Mouse (Mus musculus): Measurements from ENCODE around the gene Fdx1l.
"Not testable (repeated sequence)": the region's sequence is repeated elsewhere in the genome, so short reads cannot be mapped to it uniquely, and the experiment has no call there.

The Fdx1l gene

DNA sequence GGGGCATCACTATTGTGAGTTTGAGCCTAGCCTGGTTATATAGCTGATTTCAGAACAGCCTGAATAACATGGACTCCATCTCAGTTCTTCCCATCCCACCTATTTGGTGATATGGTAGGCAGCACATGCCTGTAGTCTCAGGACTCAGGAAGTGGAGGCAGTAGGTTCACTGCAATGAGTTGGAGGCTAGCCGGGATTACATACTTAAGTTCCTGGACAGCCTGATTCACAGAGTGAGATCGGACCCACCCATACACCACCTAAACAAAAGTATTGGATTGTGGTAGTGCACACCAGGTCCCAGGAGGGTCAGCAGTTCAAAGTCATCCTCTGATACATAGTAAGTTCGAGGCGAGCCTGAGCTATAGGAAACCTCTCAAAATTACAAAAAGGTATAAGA is 773 bp downstream of the Fdx1l start:
- DNase-seq, result no peak

DNA sequence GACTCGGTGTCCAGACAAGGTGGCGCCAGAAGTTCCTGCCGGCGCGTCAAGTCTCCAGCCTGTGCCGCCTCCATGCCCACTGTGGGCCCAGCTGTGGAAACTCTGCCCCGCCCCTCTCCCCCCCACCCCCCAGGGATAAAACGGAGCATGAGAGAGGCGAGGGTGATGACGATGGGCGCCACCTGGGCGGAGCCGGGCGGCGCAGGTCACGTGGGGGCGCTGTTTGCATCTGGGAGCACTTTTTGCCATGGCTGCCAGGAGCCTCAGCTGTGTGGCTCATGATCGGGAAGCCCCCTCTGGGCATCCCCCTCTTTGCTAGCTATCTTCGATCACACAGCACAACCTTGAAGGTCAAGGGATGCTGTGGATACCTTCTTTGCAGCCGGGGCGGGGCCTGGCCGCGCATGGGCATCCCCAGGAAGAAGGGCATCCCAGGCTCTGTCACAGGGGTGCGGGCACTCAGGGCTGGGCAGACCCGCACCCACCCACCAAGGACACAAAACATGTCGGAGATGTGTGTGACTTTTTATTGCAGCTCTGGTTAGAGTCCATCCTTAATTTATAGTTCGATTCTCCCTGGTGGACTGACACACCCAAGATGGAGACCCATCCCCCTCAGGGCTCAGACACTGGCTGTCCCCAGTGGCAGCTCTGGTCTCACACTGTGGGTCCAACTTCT is 6.3 kb downstream of the Fdx1l start, which contains the start of gene Zglp1:
Zglp1 (minus strand) TSS at position 88 of the 679 bp plus-strand sequence.
- no peak for DNase-seq

DNA sequence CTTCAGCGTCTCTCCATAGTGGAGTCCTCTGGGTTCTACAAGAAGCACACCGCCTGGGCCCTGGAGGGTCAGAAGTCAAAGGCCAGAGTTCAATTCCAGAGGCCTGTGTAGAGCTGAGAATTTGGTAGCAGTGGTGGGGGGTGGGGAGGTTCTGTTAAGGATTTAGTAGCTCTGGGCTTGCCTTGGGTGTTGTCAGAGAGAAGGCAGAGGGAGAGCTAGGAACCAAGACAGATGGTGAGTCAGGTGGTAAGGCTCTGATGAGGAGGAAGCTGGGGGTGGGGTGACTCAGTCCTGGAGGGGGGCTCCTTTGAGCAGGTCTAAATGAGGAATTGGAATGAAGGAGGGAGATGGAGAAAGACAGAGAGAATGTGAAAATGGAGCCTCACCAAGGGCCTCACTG is 10.5 kb downstream of the Fdx1l start:
- no peak for DNase-seq

DNA sequence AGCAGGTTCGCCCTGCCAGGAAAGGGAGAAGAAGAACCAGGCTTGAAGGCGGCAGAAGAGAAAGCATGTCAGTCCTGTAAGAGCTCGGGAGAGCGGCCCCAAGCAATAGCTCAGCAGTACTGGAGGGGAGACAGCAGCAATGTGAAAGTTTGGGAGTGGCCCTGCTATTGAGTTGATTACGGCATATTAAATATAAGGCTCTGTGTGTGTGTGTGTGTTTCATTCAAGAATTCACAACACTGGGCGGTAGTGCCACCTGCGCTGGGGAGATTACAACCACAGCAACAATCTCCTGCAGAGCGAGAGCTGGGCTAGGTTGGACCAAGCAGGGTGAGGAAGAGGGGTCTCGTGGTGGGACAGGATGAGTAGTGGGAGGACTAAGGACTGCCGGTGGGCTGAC is 21.8 kb downstream of the Fdx1l start:
- no peak for DNase-seq

DNA sequence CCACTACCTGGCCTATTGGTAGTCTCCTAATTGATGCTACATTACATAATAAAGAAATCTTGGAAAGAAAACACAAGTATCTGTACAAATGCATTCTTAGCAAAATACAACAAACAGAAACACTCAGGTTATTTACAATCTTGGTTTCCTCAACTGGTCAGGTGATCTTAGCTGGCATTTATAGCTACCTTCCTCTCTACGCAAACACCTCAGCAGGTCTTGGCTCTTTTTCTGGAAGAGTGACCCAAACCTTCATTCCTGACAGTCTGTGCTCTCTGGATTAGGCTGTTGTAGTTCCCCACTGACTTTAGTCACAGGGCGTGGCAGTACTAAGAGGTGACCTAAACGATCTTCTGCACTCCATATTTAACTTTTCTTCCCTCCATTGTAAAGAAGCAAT is 28.2 kb downstream of the Fdx1l start:
- no peak for DNase-seq

DNA sequence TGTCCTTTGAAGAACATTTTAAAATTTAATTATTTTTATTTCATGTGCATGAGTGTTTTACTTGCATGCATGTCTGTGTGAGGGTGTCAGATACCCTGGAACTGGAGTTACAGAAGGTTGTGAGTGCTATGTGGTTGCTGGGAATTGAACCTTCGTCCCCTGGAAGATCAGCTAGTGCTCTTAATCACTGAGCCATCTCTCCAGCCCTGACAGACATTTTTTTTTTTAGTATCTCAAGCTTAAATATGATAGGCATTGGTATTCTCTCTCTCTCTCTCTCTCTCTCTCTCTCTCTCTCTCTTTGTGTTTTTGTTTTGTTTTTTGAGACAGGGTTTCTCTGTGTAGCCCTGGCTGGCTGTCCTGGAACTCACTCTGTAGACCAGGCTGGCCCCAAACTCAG is 28.6 kb downstream of the Fdx1l start:
- DNase-seq, result not testable (repeated sequence)

DNA sequence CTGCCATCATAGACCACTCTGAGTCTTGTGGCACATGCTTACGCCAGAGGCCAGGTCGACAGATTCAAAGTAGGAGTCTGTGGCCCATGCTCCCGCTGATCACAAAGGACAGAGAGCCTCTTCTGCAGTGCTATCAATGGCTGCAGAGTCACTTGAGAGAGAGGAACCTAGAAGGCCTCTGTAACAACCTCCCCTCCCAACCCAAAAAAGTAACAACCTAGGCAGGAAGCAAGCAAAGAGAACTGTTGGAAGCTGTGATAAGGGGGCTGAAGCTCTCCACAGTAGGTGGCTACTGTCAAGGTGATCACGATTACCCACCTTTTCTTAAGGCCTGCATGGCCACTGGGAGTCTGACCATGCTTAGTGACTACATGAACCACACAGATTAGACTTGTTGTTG is 29.9 kb downstream of the Fdx1l start:
- no peak for DNase-seq

DNA sequence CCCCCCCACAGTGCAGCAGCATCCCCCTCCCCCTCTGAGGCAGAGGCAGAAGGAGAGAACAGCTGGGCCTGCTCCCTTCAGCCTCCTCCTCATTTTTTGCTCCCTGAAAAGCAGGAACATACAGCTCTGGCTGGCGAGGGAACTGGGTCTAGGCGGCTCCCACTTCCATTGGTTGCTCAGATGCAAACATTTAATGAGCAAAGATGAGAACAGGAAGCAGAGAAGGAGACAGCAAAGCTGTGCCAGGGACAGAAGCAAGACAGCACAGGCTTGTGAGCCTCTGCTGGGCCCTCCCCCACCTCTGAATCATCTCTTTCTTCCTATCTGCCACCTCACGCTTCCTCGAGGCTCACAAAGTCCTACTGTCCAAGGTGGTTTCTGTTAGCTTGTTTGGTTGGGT is 32.1 kb downstream of the Fdx1l start:
- no peak for DNase-seq

DNA sequence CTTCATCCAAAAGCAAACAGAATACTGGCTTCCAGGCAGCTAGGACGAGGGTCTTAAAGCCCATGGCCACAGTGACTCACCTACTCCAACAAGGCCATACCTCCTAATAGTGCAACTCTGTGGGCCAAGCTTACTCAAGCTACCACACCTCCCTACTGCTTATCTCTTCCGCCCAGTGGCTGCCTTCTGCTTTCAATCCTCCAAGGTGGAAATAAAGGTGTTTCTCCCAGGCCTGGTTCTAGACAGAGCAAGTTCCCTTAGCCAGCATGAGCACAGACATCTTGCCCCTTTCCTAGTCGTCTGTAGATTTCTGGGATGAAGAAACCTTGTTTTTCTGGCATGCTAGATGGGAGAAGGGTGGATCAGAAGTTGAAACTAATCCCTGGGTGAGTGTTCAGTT is 33.6 kb downstream of the Fdx1l start:
- no peak for DNase-seq

DNA sequence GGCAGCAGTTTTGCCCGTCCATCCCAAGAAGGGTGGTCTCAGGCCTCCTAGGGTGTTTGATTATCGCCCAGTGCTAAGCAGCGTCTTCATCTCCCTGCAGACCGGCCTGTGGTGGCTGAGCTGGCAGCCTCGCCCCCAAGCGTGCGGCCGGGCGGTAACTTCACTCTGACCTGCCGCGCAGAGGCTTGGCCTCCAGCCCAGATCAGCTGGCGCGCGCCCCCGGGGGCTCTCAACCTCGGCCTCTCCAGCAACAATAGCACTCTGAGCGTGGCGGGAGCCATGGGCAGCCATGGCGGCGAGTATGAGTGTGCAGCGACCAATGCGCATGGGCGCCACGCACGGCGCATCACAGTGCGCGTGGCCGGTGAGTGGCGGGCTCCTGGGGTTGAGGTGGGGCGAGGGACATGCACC is 35.9 kb downstream of the Fdx1l start:
- no peak for DNase-seq

DNA sequence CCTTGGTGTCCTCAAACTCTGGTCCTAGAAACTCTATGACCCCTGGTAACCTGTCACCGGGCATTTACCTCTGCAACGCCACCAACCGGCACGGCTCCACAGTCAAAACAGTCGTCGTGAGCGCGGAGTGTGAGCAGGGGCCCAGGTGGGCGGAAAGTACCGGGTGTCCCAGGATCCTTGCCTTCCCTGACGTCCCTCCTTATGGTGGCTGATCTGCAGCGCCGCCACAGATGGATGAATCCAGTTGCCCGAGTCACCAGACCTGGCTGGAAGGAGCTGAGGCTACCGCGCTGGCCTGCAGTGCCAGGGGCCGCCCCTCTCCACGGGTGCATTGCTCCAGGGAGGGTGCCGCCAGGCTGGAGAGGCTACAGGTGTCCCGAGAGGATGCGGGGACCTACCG is 36.7 kb downstream of the Fdx1l start:
- DNase-seq, result no peak

DNA sequence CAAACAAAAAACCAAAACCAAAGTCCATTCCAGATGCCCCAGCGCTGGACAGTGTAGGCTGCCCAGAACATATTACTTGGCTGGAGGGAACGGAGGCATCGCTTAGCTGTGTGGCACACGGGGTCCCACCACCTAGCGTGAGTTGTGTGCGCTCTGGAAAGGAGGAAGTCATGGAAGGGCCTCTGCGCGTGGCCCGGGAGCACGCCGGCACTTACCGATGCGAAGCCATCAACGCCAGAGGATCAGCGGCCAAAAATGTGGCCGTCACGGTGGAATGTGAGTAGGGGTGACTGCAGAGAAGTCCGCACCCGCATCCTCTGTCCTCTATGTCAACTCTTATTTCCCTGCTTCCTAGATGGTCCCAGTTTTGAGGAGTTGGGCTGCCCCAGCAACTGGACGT is 37.3 kb downstream of the Fdx1l start:
- DNase-seq, result no peak

DNA sequence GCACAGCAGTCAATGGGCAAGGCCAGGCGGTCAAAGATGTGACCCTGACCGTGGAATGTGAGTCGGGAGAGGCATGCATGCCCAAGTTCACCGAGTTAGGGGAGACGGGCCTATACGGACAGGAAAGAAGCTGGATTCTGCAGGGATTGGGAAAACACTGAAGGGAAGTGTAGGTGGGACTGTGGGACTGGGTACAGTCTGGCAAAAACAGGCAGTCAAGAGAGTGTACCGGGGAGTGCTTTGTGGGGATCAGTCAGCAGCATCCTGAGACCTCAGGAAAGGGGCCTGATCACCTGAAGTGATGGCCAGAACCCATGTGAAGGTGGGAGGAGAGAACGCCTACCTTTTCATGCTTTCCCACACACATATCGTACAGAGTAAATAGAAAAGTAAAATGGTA is 37.8 kb downstream of the Fdx1l start:
- no peak for DNase-seq

DNA sequence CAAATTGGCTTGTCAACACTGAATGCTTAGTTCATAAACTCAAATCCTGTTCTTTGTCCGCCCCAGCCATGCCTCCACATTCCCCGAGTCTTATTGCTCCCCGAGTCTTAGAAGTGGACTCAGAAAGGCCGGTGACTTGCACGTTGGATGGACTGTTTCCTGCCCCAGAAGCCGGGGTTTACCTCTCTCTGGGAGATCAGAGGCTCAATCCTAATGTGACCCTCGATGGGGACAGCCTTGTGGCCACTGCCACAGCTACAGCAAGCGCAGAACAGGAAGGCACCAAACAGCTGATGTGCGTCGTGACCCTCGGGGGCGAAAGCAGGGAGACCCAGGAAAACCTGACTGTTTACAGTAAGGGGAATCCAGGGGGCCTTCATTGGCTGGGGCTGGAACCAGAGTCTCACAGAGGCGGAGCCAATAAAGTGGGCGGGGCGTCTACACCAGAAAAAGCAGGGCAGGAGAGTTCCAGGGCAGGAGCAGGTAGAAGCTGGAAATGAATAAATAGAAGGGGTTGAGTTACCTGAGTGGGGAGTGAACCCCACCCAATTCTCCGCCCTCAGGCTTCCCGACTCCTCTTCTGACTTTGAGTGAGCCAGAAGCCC is 38.8 kb downstream of the Fdx1l start:
- no peak for DNase-seq

DNA sequence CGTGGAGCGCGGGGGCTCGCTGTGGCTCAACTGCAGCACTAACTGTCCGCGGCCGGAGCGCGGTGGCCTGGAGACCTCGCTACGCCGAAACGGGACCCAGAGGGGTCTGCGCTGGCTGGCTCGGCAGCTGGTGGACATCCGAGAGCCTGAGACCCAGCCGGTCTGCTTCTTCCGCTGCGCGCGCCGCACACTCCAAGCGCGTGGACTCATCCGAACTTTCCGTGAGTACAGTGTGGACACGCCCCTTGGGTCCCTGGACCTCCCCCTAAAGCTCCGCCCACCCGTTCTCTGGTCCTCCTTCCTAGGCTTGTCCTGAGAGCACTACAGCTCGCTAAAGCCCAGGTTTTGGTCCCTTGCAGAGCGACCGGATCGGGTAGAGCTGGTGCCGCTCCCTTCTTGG is 40.3 kb downstream of the Fdx1l start:
- DNase-seq, result peak; percentile 30

DNA sequence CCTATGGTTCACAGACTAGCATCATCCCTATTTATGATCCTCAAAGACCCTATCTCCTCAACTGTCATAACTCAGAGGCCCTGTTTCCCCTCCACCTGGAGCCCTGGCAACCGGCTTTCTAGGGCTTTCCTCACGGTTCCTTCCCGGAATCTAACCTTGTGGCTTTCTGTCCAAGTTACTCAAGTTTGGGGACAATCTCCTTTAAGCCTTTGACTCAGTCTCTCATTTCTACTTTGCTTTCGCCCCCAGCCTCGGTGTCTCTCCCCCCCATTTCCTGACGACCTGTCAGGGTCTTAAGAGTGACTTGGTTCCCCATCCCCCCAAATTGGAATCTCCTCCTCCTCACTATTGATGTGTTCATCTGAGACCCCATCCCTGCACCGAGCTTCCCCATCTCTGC is 40.9 kb downstream of the Fdx1l start:
- no peak for DNase-seq

DNA sequence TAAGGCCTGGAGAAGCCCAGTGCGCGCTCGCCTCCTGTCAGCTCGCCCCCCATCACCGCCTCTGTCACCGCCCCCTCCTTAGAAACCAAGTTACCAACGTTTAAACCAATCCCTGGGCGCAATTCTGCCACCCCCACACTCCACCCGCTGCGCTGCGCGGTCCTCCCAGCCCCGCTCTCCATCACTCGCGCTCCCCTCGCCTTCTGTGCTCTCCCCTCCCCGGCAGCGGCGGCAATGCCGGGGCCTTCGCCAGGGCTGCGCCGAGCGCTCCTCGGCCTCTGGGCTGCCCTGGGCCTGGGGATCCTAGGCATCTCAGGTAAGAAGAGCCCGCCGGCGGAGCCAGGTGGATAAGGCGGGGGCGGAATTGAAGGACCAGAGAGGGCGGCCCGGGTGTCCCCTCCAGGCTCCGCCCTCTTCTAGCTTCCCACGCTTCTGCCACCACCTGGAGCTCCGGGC is 41.5 kb downstream of the Fdx1l start, which contains the start of gene Icam5:
Icam5 (plus strand) TSS at position 178 of the 456 bp plus-strand sequence.
- peak; percentile 24 for DNase-seq

DNA sequence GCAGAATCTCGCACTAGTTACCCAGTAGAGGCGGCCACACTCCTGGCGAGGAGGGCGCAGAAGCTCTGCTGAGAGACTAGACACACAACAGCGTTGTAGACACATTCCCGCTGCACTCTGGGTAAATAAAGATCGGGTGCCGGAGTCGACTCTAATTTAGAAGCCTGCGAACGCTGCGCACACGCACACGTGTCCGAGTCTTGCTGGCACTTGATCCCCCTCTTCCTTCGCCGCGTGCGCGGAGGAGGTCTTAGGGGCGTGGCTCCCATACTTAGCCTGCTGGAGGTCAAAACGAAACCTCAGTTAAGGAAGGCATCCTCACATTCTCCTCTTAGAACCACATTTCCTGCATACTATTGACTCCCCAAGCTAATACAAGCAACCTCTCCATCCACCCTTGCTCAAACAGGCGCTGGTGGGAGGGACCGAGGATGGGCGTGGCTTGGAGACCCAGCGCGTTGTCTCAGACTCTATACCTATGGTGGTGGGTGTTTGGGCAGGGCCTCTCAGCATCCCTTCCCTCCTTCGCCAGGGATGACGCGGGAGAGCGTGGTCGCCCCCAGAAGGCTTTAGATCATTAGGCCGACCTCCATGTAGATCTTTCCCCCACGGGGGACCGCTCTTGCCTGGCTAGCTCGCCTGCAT is 42.0 kb downstream of the Fdx1l start:
- DNase-seq, result no peak

DNA sequence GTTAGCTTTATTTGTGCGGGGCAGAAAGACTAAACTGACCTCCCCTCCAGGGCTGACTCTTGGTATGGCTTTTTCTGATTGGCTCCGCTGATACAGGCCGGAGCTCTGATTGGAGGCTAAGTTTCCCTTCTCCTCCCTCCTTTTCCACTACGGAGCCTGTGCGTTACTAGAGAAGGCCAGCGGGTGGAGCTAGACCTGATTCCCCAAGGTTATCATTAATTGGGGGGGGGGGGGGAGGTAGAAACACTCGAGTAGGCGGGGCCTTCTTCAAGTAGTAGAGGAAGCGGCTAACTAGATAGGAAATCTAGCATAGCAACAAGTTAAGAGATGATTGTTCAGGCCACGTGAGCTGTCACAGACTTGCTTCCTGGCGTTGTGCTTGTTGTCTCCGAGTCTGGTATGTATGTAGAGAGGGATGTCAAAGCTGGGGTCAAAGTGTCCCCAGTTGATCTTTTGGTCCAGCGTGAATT is 42.6 kb downstream of the Fdx1l start:
- DNase-seq, result peak; percentile 84

DNA sequence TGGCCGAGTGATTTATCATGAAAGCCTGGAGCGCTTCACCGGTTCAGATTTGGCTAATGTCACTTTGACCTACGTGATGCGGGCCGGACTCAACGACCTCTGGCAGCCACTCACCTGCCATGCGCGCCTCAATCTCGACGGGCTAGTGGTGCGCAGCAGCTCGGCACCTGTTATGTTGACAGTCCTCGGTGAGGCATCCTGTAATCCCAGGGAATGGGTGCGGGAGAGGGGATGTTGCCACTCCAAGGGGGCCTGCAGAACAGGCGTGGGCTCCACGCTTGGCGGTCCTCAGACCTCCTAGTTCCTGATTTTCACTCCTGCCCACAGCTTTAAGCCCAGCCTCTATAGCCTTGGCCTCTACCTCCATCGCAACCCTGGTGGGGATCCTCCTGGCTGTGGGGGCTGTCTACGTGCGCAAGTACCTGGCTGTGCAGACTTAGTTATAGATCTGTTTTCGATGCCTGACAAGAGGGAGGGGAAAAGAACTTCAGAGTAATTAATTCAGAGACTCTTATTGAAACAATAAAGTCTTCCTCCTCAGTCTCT is 43.3 kb downstream of the Fdx1l start:
- no peak for DNase-seq

DNA sequence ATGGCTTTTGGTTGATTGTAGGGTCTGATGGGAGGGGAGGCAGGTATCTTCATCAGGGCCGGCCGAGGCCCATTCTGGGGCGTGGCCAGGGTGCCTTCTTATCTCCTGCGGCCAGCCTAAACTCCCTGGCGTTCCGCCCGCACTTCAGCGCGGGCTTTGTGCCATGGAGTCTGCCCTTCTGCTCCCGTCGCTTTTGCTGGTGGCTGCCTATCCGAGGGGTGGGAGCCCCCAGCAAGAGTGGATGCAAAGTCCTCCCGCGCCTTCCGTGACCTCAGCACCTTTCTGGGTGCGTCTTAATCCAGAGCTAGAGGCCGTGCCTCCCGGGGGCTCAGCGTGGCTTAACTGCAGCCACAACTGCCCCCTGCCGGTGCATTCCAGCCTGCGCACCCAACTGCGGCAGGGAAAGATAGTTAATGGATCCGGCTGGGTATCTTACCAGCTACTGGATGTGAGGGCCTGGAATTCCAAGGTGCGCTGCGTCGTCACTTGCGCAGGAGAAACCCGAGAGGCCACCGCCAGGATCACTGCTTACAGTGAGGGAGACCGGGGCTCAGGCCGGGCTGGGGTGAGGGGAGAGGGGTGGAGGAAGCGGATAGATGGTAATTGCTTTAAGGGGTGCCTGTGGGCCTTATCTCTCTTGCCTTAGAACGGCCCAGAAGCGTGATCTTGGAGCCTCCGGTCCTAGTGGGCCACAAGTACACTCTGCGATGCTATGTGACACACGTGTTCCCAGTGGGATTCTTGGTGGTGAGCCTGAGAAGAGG is 43.9 kb downstream of the Fdx1l start, which contains the start of gene Icam4:
Icam4 (plus strand) TSS at position 83 of the 764 bp plus-strand sequence.
- DNase-seq, result peak; percentile 56

DNA sequence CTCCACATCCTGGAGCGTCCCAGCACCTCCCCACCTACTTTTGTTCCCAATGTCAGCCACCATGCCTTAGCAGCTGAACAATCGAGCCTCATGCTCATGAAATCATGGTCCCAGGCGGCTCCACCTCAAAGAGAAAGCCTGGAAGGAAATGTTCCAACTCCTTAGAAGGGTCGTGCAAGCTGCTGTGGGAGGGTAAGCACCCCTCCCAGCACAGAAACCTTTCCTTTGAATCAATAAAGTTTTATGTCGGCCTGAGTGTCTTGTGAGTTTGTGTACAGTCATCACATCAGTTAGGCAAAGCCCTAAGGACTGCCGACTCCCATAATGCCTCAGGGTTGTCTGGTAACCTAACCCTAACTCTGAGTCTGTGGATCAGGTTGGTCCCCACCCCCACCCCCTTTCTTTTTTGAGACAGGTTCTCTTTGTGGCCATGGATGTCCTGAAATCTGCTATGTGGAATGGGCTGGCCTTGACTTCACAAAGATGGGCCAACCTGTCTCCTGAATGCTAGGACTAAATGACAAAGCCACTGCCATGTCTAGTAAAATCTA is 44.8 kb downstream of the Fdx1l start:
- no peak for DNase-seq

All from cerebellum, adult 9-10 months (tissue).